Mouse (Mus musculus): Measurements from ENCODE around the gene Cab39.

DNA sequence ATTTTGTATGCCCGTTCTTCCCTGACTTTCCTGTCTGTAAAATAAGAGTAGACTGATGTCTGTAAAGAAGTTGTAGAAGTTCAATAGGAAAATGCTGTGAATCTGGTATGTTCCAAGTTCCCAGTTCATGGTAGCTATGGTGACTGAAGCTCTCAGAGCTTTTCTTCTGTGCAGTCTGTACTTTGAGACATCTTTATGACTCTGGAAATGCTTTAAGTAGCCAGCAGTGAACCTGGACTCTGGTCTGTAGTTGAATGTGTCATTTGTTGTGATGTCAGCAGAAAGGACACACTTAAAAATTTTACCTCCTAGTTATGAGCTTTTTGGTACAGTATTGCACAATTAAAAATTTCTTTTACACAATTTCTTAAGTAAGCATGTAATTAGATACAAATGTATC lies 9.3 kb downstream of the Cab39 start:
- TF ChIP-seq GATA1 (IDR thresholded peaks at IDR 0.05; ENCODE audit: low read length) = no peak
- TF ChIP-seq TAL1 (IDR thresholded peaks at IDR 0.05; ENCODE audit: low read length) = no peak
